ENCODE assay signal across 31 mouse cellular contexts in genomic region chr11:62621586-62622283, GRCm38 (mm10). TPM values are rescaled to one million over a fixed set of nuclear protein-coding genes. Genes with fewer than 3 reads are reported as not detected.
DNase-seq lines count a peak whose midpoint lies in the region; ATAC-seq and TF ChIP-seq lines count a peak whose summit lies in the region.
"Had no signal": no experiment of that assay in that cellular context is flagged by ENCODE, and none has a peak within 500 bp of the region (broad histone marks: within the 10 kb centered on the region; RNA-seq: fewer than 3 reads in every experiment).

No protein-coding gene starts in this region.

- no peaks in the 10 kb centered on the region for H3K9me3 ChIP-seq in liver, postnatal 0 days (ENCODE audit: low read length)
- H3K9me3 ChIP-seq in MEL (replicated peaks; ENCODE audit: insufficient read depth, low read length) = no peaks in the 10 kb centered on the region
- H3K9me3 ChIP-seq in stomach, postnatal 0 days (ENCODE audit: control insufficient read depth, low read length) = no peaks in the 10 kb centered on the region
- H3K9me3 ChIP-seq: embryonic facial prominence, embryonic 12.5 days; liver, embryonic 13.5 days had no signal

- H3K4me1 ChIP-seq in liver, postnatal 0 days (ENCODE audit: insufficient read depth) = peaks cover 24% of the 10 kb centered on the region
- H3K4me1 ChIP-seq in MEL (ENCODE audit: control insufficient read depth in 1 of 2, insufficient read depth in 2 of 2, low read length in 2 of 2) = peaks cover 11 to 34% of the 10 kb centered on the region in 2 experiments
- peaks cover 5% of the 10 kb centered on the region; the same call in 1 of the 2 replicates for H3K4me1 ChIP-seq in stomach, postnatal 0 days (replicated peaks; ENCODE audit: control insufficient read depth, insufficient read depth)

- WGBS in liver, postnatal 0 days (ENCODE audit: insufficient replicate concordance) = 68% methylated on average over 4 of the region's 4 CpGs
- WGBS in stomach, postnatal 0 days = 74% methylated on average over 4 of the region's 4 CpGs

- TF ChIP-seq EP300 in liver, postnatal 0 days (IDR thresholded peaks at IDR 0.05; ENCODE audit: low read depth) = no peak
- no peak for TF ChIP-seq EP300 in MEL (IDR thresholded peaks at IDR 0.05; ENCODE audit: low read depth in 1 of 2, low read length in 2 of 2)
- no peak for TF ChIP-seq EP300 in stomach, postnatal 0 days (optimal IDR thresholded peaks at IDR 0.05)

- H3K36me3 ChIP-seq in liver, postnatal 0 days (replicated peaks; ENCODE audit: insufficient read depth, low read length) = no peaks in the 10 kb centered on the region
- H3K36me3 ChIP-seq in MEL (ENCODE audit: control insufficient read depth in 1 of 2, insufficient read depth in 2 of 2, low read length in 2 of 2) = peaks cover 0 to 25% of the 10 kb centered on the region in 2 experiments; a peak in 2 of 4 replicates
- no peaks in the 10 kb centered on the region for H3K36me3 ChIP-seq in stomach, postnatal 0 days (ENCODE audit: control insufficient read depth, insufficient read depth, low read length)
- H3K36me3 ChIP-seq: G1E; liver, embryonic 13.5 days had no signal

- intact Hi-C loops in gastrocnemius, postnatal 14 days (cut with DNase I; ENCODE audit: low total_unique reads) = no loop called here

- H3K27me3 ChIP-seq in liver, postnatal 0 days (ENCODE audit: insufficient read depth, low read length) = no peaks in the 10 kb centered on the region
- no peaks in the 10 kb centered on the region for H3K27me3 ChIP-seq in MEL (ENCODE audit: control insufficient read depth in 1 of 2, insufficient read depth in 2 of 2, low read length in 2 of 2)
- no peaks in the 10 kb centered on the region for H3K27me3 ChIP-seq in stomach, postnatal 0 days (ENCODE audit: control insufficient read depth, insufficient read depth, low read length)
- H3K27me3 ChIP-seq: CH12.LX; embryonic facial prominence, embryonic 12.5 days; heart, embryonic 12.5 days; liver, embryonic 13.5 days; Patski had no signal

- H3K79me2 ChIP-seq in MEL (ENCODE audit: control insufficient read depth, insufficient read depth, low read length, poor library complexity) = no peaks in the 10 kb centered on the region

- H3K4me2 ChIP-seq in liver, postnatal 0 days (ENCODE audit: low read depth, low read length) = no peak overlapping the region
- H3K4me2 ChIP-seq in stomach, postnatal 0 days (replicated peaks; ENCODE audit: low read depth) = no peak overlapping the region
- H3K4me2 ChIP-seq: embryonic facial prominence, embryonic 12.5 days; heart, embryonic 12.5 days; hindbrain, embryonic 14.5 days; liver, embryonic 13.5 days; lung, embryonic 14.5 days; midbrain, embryonic 11.5 days had no signal

- peak; percentile 21; the same call in 1 of the 2 replicates for TF ChIP-seq CTCF in liver, postnatal 0 days (IDR thresholded peaks at IDR 0.05; ENCODE audit: low read depth)
- peak in 2 of 3 experiments; percentile 9 to 32; a peak in 2 of 6 replicates for TF ChIP-seq CTCF in MEL (IDR thresholded peaks at IDR 0.05 in 2 of 3, conservative IDR thresholded peaks at IDR 0.05 in 1 of 3; ENCODE audit: control insufficient read depth in 1 of 3, insufficient read depth in 1 of 3, low read depth in 2 of 3, low read length in 3 of 3, poor library complexity in 1 of 3, severe bottlenecking in 1 of 3)
- TF ChIP-seq CTCF in stomach, postnatal 0 days (IDR thresholded peaks at IDR 0.05; ENCODE audit: low read depth) = 0 out of 2 replicates have a peak, but pooled peaks have one; percentile 2

- ATAC-seq in liver, postnatal 0 days = no peak
- peak; percentile 81 for ATAC-seq in granulocyte monocyte progenitor cell, adult 5-6 weeks (replicated peaks; ENCODE audit: poor library complexity, severe bottlenecking)
- ATAC-seq in stomach, postnatal 0 days (ENCODE audit: low FRiP score, low TSS enrichment) = no peak
- ATAC-seq: forebrain, embryonic 16.5 days; midbrain, embryonic 16.5 days; Patski had no signal

- no peak overlapping the region for H3K9ac ChIP-seq in liver, postnatal 0 days (replicated peaks)
- H3K9ac ChIP-seq in MEL (ENCODE audit: control insufficient read depth, low read depth, low read length, poor library complexity, severe bottlenecking) = no peak overlapping the region
- H3K9ac ChIP-seq in stomach, postnatal 0 days (ENCODE audit: low read length) = no peak overlapping the region
- H3K9ac ChIP-seq: embryonic facial prominence, embryonic 12.5 days; heart, embryonic 12.5 days; hindbrain, embryonic 14.5 days; liver, embryonic 13.5 days; lung, embryonic 14.5 days had no signal

- no peak overlapping the region for H3K4me3 ChIP-seq in liver, postnatal 0 days (ENCODE audit: low read depth, low read length)
- H3K4me3 ChIP-seq in MEL (ENCODE audit: control insufficient read depth in 1 of 2, insufficient read depth in 1 of 2, low read depth in 2 of 2, low read length in 2 of 2) = no peak overlapping the region
- H3K4me3 ChIP-seq in stomach, postnatal 0 days (ENCODE audit: low read depth, low read length) = no peak overlapping the region
- H3K4me3 ChIP-seq: embryonic facial prominence, embryonic 12.5 days; forebrain, embryonic 10.5 days; heart, embryonic 12.5 days; left cerebral cortex, adult 2 months; liver, embryonic 13.5 days had no signal

- H3K27ac ChIP-seq in liver, postnatal 0 days (ENCODE audit: low read depth) = no peak overlapping the region
- H3K27ac ChIP-seq in MEL (ENCODE audit: control insufficient read depth, low read depth, low read length) = no peak overlapping the region
- no peak overlapping the region for H3K27ac ChIP-seq in stomach, postnatal 0 days (replicated peaks)
- H3K27ac ChIP-seq: embryonic facial prominence, embryonic 12.5 days; forebrain, embryonic 10.5 days; hindbrain, embryonic 14.5 days; kidney, postnatal 0 days; left cerebral cortex, adult 2 months; liver, embryonic 13.5 days had no signal

- no peak for DNase-seq in liver, postnatal 0 days
- DNase-seq in liver (no peak), MEL (ENCODE audit: low read depth, low spot score) (peak; percentile 65)
- no peak for DNase-seq in stomach, postnatal 0 days (ENCODE audit: low spot score)
- no peak for DNase-seq in thymus, postnatal 14 days
- no peak for DNase-seq in gastrocnemius, postnatal 14 days
- DNase-seq: cerebellum, adult 9-10 months; cerebellum, postnatal 36 days; embryo, embryonic 11 days; heart, postnatal 10 days; kidney, adult 2 months; layer of hippocampus, adult 9-11 months; liver, embryonic 13.5 days; lung, embryonic 14.5 days; right cerebral cortex, adult 18-20 months; spleen, adult 18-20 months; thymus, adult 18-20 months; thymus, postnatal 36 days had no signal

- TF ChIP-seq RAD21 in MEL (IDR thresholded peaks at IDR 0.05; ENCODE audit: low read depth, low read length) = no peak

- no peak for TF ChIP-seq POLR2A in MEL (IDR thresholded peaks at IDR 0.05; ENCODE audit: control insufficient read depth in 1 of 2, insufficient read depth in 1 of 2, low read depth in 1 of 2, low read length in 2 of 2, poor library complexity in 1 of 2)

TF ChIP-seq in MEL, 35 proteins besides CTCF, POLR2A, EP300 and RAD21:
- TF ChIP-seq TBP (IDR thresholded peaks at IDR 0.05; ENCODE audit: low read depth, low read length) (0 out of 2 replicates have a peak, but pooled peaks have one; percentile 9), MAZ (IDR thresholded peaks at IDR 0.05; ENCODE audit: low read depth, low read length) (no peak)

RNA-seq across cellular contexts. Expression of gene Lrrc75a, which starts 26.6 kb away (rescaled TPM):
- 1.1 and 1.3 TPM in 2 replicates for polyA plus RNA-seq in liver, postnatal 0 days (2015; fragmentation: Nextera tagmentation; extraction: Ambion mirVana)
- 6.0 and 7.0 TPM in 2 replicates for total RNA-seq in MEL (2012; rRNA removed)
- 1 to 10 TPM in 1 of 2 experiments, not detected in 1; 8.9 TPM for polyA plus RNA-seq in MEL (2012; ENCODE audit: insufficient read depth in 1 of 2, insufficient read length in 2 of 2, low read depth in 1 of 2, low replicate concordance in 2 of 2, missing spikeins in 1 of 2)
- 5.7 TPM in 2 replicates for total RNA-seq in granulocyte monocyte progenitor cell, adult 5-6 weeks (2014; fragmentation: Nextera tagmentation)
- total RNA-seq in granulocyte monocyte progenitor cell, adult 5-6 weeks (2017) = 3.6 and 5.4 TPM in 2 replicates
- polyA plus RNA-seq in stomach, postnatal 0 days (2015; fragmentation: Nextera tagmentation; extraction: Ambion mirVana) = 7.3 and 8.4 TPM in 2 replicates
- total RNA-seq in gastrocnemius, postnatal 14 days (2021) = 1 to 10 TPM; 7.2 to 8.8 TPM

RNA-seq across cellular contexts. Expression of gene Mmgt2, which starts 26.7 kb away (rescaled TPM):
- 7.8 and 9.6 TPM in 2 replicates for polyA plus RNA-seq in liver, postnatal 0 days (2015; fragmentation: Nextera tagmentation; extraction: Ambion mirVana)
- 21.8 and 24.1 TPM in 2 replicates for total RNA-seq in MEL (2012; rRNA removed)
- 10 to 100 TPM in 1 of 2 experiments, not detected in 1; 51.9 TPM for polyA plus RNA-seq in MEL (2012; ENCODE audit: insufficient read depth in 1 of 2, insufficient read length in 2 of 2, low read depth in 1 of 2, low replicate concordance in 2 of 2, missing spikeins in 1 of 2)
- total RNA-seq in granulocyte monocyte progenitor cell, adult 5-6 weeks (2014; fragmentation: Nextera tagmentation) = 16.7 and 34.1 TPM in 2 replicates
- 15.9 and 23.7 TPM in 2 replicates for total RNA-seq in granulocyte monocyte progenitor cell, adult 5-6 weeks (2017)
- 30.2 and 35.9 TPM in 2 replicates for polyA plus RNA-seq in stomach, postnatal 0 days (2015; fragmentation: Nextera tagmentation; extraction: Ambion mirVana)
- 1 to 10 TPM; 5.5 to 7.8 TPM for total RNA-seq in gastrocnemius, postnatal 14 days (2021)

RNA-seq across cellular contexts. Expression of gene Trpv2, which starts 47.4 kb away (rescaled TPM):
- polyA plus RNA-seq in liver, postnatal 0 days (2015; fragmentation: Nextera tagmentation; extraction: Ambion mirVana) = 4.7 and 5.4 TPM in 2 replicates
- total RNA-seq in MEL (2012; rRNA removed) = 30.4 and 32.0 TPM in 2 replicates
- 10 to 100 TPM in 1 of 2 experiments, not detected in 1; 30.0 TPM for polyA plus RNA-seq in MEL (2012; ENCODE audit: insufficient read depth in 1 of 2, insufficient read length in 2 of 2, low read depth in 1 of 2, low replicate concordance in 2 of 2, missing spikeins in 1 of 2)
- total RNA-seq in granulocyte monocyte progenitor cell, adult 5-6 weeks (2014; fragmentation: Nextera tagmentation) = 13.8 and 17.5 TPM in 2 replicates
- 9.2 and 10.7 TPM in 2 replicates for total RNA-seq in granulocyte monocyte progenitor cell, adult 5-6 weeks (2017)
- polyA plus RNA-seq in stomach, postnatal 0 days (2015; fragmentation: Nextera tagmentation; extraction: Ambion mirVana) = 9.6 and 11.0 TPM in 2 replicates
- total RNA-seq in gastrocnemius, postnatal 14 days (2021) = 1 to 10 TPM; 1.7 to 2.4 TPM
